In genomic region chr11:105567221-105567641, GRCm38 (mm10) we compare ENCODE assay signal across 9 mouse cellular contexts. TPM values are rescaled to one million over a fixed set of nuclear protein-coding genes. Genes with fewer than 3 reads are reported as not detected.
DNase-seq lines count a peak whose midpoint lies in the region; ATAC-seq lines count a peak whose summit lies in the region.
"Had no signal": no experiment of that assay in that cellular context is flagged by ENCODE, and none has a peak within 500 bp of the region (broad histone marks: within the 10 kb centered on the region; RNA-seq: fewer than 3 reads in every experiment).

No protein-coding gene starts in this region.

- H3K4me3 ChIP-seq in heart, embryonic 12.5 days, result no peak overlapping the region
- H3K4me3 ChIP-seq in liver, embryonic 12.5 days, result no peak overlapping the region
- H3K4me3 ChIP-seq: liver, embryonic 13.5 days had no signal

- peak; percentile 96 for DNase-seq in heart, adult 11 months
- DNase-seq in 3T3-L1 (ENCODE audit: low read depth, low spot score), result peak; percentile 43
- DNase-seq in brain, adult 2 months (ENCODE audit: low read depth, low spot score), result peak; percentile 49
- DNase-seq in layer of hippocampus, postnatal 10 days (ENCODE audit: low spot score in 2 of 2), result peak; percentile 46 to 47
- DNase-seq in spleen, postnatal 10 days (ENCODE audit: low spot score in 2 of 2), result no peak
- no peak for DNase-seq in left cerebral cortex, adult 9 months (ENCODE audit: low spot score in 2 of 2)
- DNase-seq: liver, embryonic 13.5 days had no signal

- no peak overlapping the region for H3K4me2 ChIP-seq in heart, embryonic 12.5 days
- H3K4me2 ChIP-seq in liver, embryonic 12.5 days, result no peak overlapping the region
- H3K4me2 ChIP-seq: liver, embryonic 13.5 days had no signal

- no peak overlapping the region for H3K27ac ChIP-seq in heart, embryonic 12.5 days (ENCODE audit: poor library complexity, severe bottlenecking)
- no peak overlapping the region for H3K27ac ChIP-seq in liver, embryonic 12.5 days
- H3K27ac ChIP-seq: liver, embryonic 13.5 days had no signal

- H3K9me3 ChIP-seq in heart, embryonic 12.5 days (replicated peaks), result no peaks in the 10 kb centered on the region
- no peaks in the 10 kb centered on the region for H3K9me3 ChIP-seq in liver, embryonic 12.5 days (replicated peaks)
- H3K9me3 ChIP-seq: liver, embryonic 13.5 days had no signal

- no peaks in the 10 kb centered on the region for H3K27me3 ChIP-seq in heart, embryonic 12.5 days (replicated peaks)
- 0 out of 2 replicates have a peak, but pooled peaks cover 8% of the 10 kb centered on the region for H3K27me3 ChIP-seq in liver, embryonic 12.5 days (replicated peaks)

- H3K4me1 ChIP-seq in heart, embryonic 12.5 days (replicated peaks), result no peaks in the 10 kb centered on the region
- 0 out of 2 replicates have a peak, but pooled peaks cover 3% of the 10 kb centered on the region for H3K4me1 ChIP-seq in liver, embryonic 12.5 days
- H3K4me1 ChIP-seq: liver, embryonic 13.5 days had no signal

- no peak overlapping the region for H3K9ac ChIP-seq in heart, embryonic 12.5 days
- no peak overlapping the region for H3K9ac ChIP-seq in liver, embryonic 12.5 days
- H3K9ac ChIP-seq: liver, embryonic 13.5 days had no signal

- H3K36me3 ChIP-seq in heart, embryonic 12.5 days, result no peaks in the 10 kb centered on the region
- no peaks in the 10 kb centered on the region for H3K36me3 ChIP-seq in liver, embryonic 12.5 days
- H3K36me3 ChIP-seq: liver, embryonic 13.5 days had no signal

- ATAC-seq in heart, embryonic 12.5 days (ENCODE audit: insufficient number of reproducible peaks, low FRiP score), result no peak
- no peak for ATAC-seq in liver, embryonic 12.5 days

- 62% methylated on average over 1 of the region's 1 CpGs for WGBS in heart, embryonic 12.5 days
- WGBS in liver, embryonic 12.5 days (ENCODE audit: insufficient replicate concordance), result 63% methylated on average over 1 of the region's 1 CpGs

RNA-seq across cellular contexts. Expression of gene Tanc2, which starts 22.6 kb away (rescaled TPM):
- polyA plus RNA-seq in heart, embryonic 12.5 days (2016; fragmentation: Nextera tagmentation; extraction: Ambion mirVana), result 24.4 and 26.1 TPM in 2 replicates
- total RNA-seq in layer of hippocampus, postnatal 10 days (2021), result 100 to 1,000 TPM; 197 to 221 TPM
- 3.4 and 4.4 TPM in 2 replicates for polyA plus RNA-seq in liver, embryonic 12.5 days (2016; fragmentation: Nextera tagmentation; extraction: Ambion mirVana)

Comparison
In these comparisons a context has a peak if more than half of its experiments do, and no peak if none do; other contexts are left out.
1. DNase-seq: peak in heart, adult 11 months (single experiment), 3T3-L1 (single experiment), brain, adult 2 months (single experiment) and layer of hippocampus, postnatal 10 days (2 of 2); none in spleen, postnatal 10 days (0 of 2) and left cerebral cortex, adult 9 months (0 of 2).